Mouse (Mus musculus) hindbrain, embryonic 14.5 days (tissue): Measurements from ENCODE around the gene Irf2bp2. TPM values are rescaled to one million over a fixed set of nuclear protein-coding genes. Genes with fewer than 3 reads are reported as not detected.

Experiments used
- ATAC-seq: fragments of 200-750 bp; cut with Nextera tagmentation; 2 replicates; pipeline ENCODE4 v1.8.0; 2017; ENCODE audit warnings: moderate number of reproducible peaks, mild to moderate bottlenecking, moderate TSS enrichment, moderate library complexity; ENCODE audit not compliant: low FRiP score
- DNase-seq: peaks from one replicate; pipeline ENCODE4 v3.0.0-alpha.2; 2015; ENCODE audit warnings: low spot score
- H3K27ac ChIP-seq: fragments of 300-500 bp; sonication (generic); 2 replicates; pipeline ENCODE4 v1.5.1; 2014; ENCODE audit warnings: mild to moderate bottlenecking, moderate library complexity
- H3K27me3 ChIP-seq: fragments of 300-500 bp; sonication (generic); 2 replicates; pipeline ENCODE4 v1.6.1; 2014; ENCODE audit warnings: mild to moderate bottlenecking, low read length, mixed read lengths; ENCODE audit not compliant: control insufficient read depth, insufficient read depth
- H3K36me3 ChIP-seq: fragments of 300-500 bp; sonication (generic); replicated peaks from 2 replicates; pipeline ENCODE4 v1.6.1; 2014; ENCODE audit not compliant: control insufficient read depth, insufficient read depth
- H3K4me1 ChIP-seq: fragments of 300-500 bp; sonication (generic); replicated peaks from 2 replicates; pipeline ENCODE4 v1.6.1; 2014; ENCODE audit warnings: antibody characterized with exemption, low read length, mixed read lengths; ENCODE audit not compliant: control insufficient read depth, insufficient read depth
- H3K4me2 ChIP-seq: fragments of 300-500 bp; sonication (generic); replicated peaks from 2 replicates; pipeline ENCODE4 v1.6.1; 2014; ENCODE audit warnings: mild to moderate bottlenecking, moderate library complexity
- H3K4me3 ChIP-seq: fragments of 300-500 bp; sonication (generic); replicated peaks from 2 replicates; pipeline ENCODE4 v1.5.1; 2014; ENCODE audit warnings: mild to moderate bottlenecking, low read length
- H3K9ac ChIP-seq: fragments of 300-500 bp; sonication (generic); 2 replicates; pipeline ENCODE4 v1.6.1; 2014
- H3K9me3 ChIP-seq: fragments of 300-500 bp; sonication (generic); 2 replicates; pipeline ENCODE4 v1.6.1; 2016; ENCODE audit warnings: low read length; ENCODE audit not compliant: control insufficient read depth
- WGBS: fragments of 180-500 bp; shearing (Covaris S2); extraction: QIAGEN DNeasy Blood & Tissue Kit; methylation state at CpG from one replicate; pipeline ENCODE4 v1.1.7; 2014; 5-methylcytosine and 5-hydroxymethylcytosine counted together
- polyA plus RNA-seq: library from polyadenylated mRNA; unstranded; fragments of >200 nt; fragmentation: Nextera tagmentation; extraction: Ambion mirVana; gene quantifications from 2 replicates; pipeline ENCODE4 v1.2.1, GENCODE M21; 2014

Irf2bp2 gene
- polyA plus RNA-seq, 1 experiment from 2014 or later, result 7.4 TPM

- no peak overlapping the region for H3K27ac ChIP-seq
- no peaks in the 10 kb centered on the region for H3K4me1 ChIP-seq
- no peaks in the 10 kb centered on the region for H3K36me3 ChIP-seq
- H3K9me3 ChIP-seq, result no peaks in the 10 kb centered on the region
- H3K4me2 ChIP-seq, result no peak overlapping the region
- H3K27me3 ChIP-seq, result no peaks in the 10 kb centered on the region
- no peak overlapping the region for H3K9ac ChIP-seq
- ATAC-seq (no peak), DNase-seq (no peak)
- WGBS, result 86% methylated on average over 3 of the region's 3 CpGs
- H3K4me3 ChIP-seq, result no peak overlapping the region
Measured at GRCm38 (mm10) chr8:126620721-126621120, 26.9 kb upstream of the Irf2bp2 start.

GRCm38 (mm10) chr8:126619487-126619886 is 25.7 kb upstream of the Irf2bp2 start:
- Histone ChIP-seq H3K27ac (no peak overlapping the region), H3K27me3 (no peaks in the 10 kb centered on the region), H3K4me3 (no peak overlapping the region), H3K4me2 (no peak overlapping the region), H3K9ac (no peak overlapping the region), H3K9me3 (no peaks in the 10 kb centered on the region), H3K36me3 (no peaks in the 10 kb centered on the region), H3K4me1 (no peaks in the 10 kb centered on the region)
- ATAC-seq (no peak), DNase-seq (no peak)
- WGBS, result 94% methylated on average over 6 of the region's 6 CpGs

- H3K27ac ChIP-seq, result no peak overlapping the region
- no peaks in the 10 kb centered on the region for H3K27me3 ChIP-seq
- WGBS, result 88% methylated on average over 5 of the region's 5 CpGs
- H3K9me3 ChIP-seq, result no peaks in the 10 kb centered on the region
- DNase-seq (no peak), ATAC-seq (no peak)
- no peaks in the 10 kb centered on the region for H3K36me3 ChIP-seq
- H3K4me2 ChIP-seq, result no peak overlapping the region
- no peak overlapping the region for H3K4me3 ChIP-seq
- no peaks in the 10 kb centered on the region for H3K4me1 ChIP-seq
- no peak overlapping the region for H3K9ac ChIP-seq
Measured at GRCm38 (mm10) chr8:126617665-126618064, 23.9 kb upstream of the Irf2bp2 start.

- 91% methylated on average over 5 of the region's 5 CpGs for WGBS
- H3K27ac ChIP-seq, result no peak overlapping the region
- H3K9me3 ChIP-seq, result no peaks in the 10 kb centered on the region
- H3K27me3 ChIP-seq, result no peaks in the 10 kb centered on the region
- no peak overlapping the region for H3K9ac ChIP-seq
- no peaks in the 10 kb centered on the region for H3K4me1 ChIP-seq
- no peak overlapping the region for H3K4me3 ChIP-seq
- no peak overlapping the region for H3K4me2 ChIP-seq
- DNase-seq, result no peak
- no peaks in the 10 kb centered on the region for H3K36me3 ChIP-seq
- ATAC-seq, result no peak
Measured at GRCm38 (mm10) chr8:126616736-126617135, 22.9 kb upstream of the Irf2bp2 start.

- no peak overlapping the region for H3K4me3 ChIP-seq
- ATAC-seq, result no peak
- H3K9me3 ChIP-seq, result no peaks in the 10 kb centered on the region
- no peak overlapping the region for H3K4me2 ChIP-seq
- no peak overlapping the region for H3K27ac ChIP-seq
- H3K36me3 ChIP-seq, result no peaks in the 10 kb centered on the region
- WGBS, result 65% methylated on average over 9 of the region's 9 CpGs
- H3K9ac ChIP-seq, result no peak overlapping the region
- no peaks in the 10 kb centered on the region for H3K27me3 ChIP-seq
- no peak for DNase-seq
- no peaks in the 10 kb centered on the region for H3K4me1 ChIP-seq
Measured at GRCm38 (mm10) chr8:126615765-126616164, 22.0 kb upstream of the Irf2bp2 start.

GRCm38 (mm10) chr8:126614740-126615132 is 20.9 kb upstream of the Irf2bp2 start:
- H3K4me2 ChIP-seq, result no peak overlapping the region
- no peak overlapping the region for H3K9ac ChIP-seq
- no peak for DNase-seq
- H3K27ac ChIP-seq, result no peak overlapping the region
- H3K4me1 ChIP-seq, result no peaks in the 10 kb centered on the region
- no peaks in the 10 kb centered on the region for H3K9me3 ChIP-seq
- WGBS, result 81% methylated on average over 5 of the region's 5 CpGs
- no peak overlapping the region for H3K4me3 ChIP-seq
- no peaks in the 10 kb centered on the region for H3K36me3 ChIP-seq
- no peaks in the 10 kb centered on the region for H3K27me3 ChIP-seq
- ATAC-seq, result no peak

- Histone ChIP-seq H3K36me3 (no peaks in the 10 kb centered on the region), H3K9me3 (no peaks in the 10 kb centered on the region), H3K27ac (no peak overlapping the region), H3K9ac (no peak overlapping the region), H3K27me3 (no peaks in the 10 kb centered on the region), H3K4me3 (no peak overlapping the region), H3K4me1 (no peaks in the 10 kb centered on the region), H3K4me2 (no peak overlapping the region)
- DNase-seq, result no peak
- 90% methylated on average over 8 of the region's 8 CpGs for WGBS
- no peak for ATAC-seq
Measured at GRCm38 (mm10) chr8:126614062-126614739, 20.4 kb upstream of the Irf2bp2 start.

- no peak overlapping the region for H3K9ac ChIP-seq
- peaks cover 6% of the 10 kb centered on the region; the same call in 1 of the 2 replicates for H3K4me1 ChIP-seq
- DNase-seq (no peak), ATAC-seq (no peak)
- 62% methylated on average over 5 of the region's 5 CpGs for WGBS
- no peaks in the 10 kb centered on the region for H3K27me3 ChIP-seq
- no peak overlapping the region for H3K27ac ChIP-seq
- no peak overlapping the region for H3K4me2 ChIP-seq
- H3K9me3 ChIP-seq, result no peaks in the 10 kb centered on the region
- H3K36me3 ChIP-seq, result no peaks in the 10 kb centered on the region
- no peak overlapping the region for H3K4me3 ChIP-seq
Measured at GRCm38 (mm10) chr8:126613143-126613542, 19.4 kb upstream of the Irf2bp2 start.

- Histone ChIP-seq H3K4me2 (no peak overlapping the region), H3K4me3 (no peak overlapping the region), H3K4me1 (peaks cover 9% of the 10 kb centered on the region; the same call in 1 of the 2 replicates), H3K36me3 (no peaks in the 10 kb centered on the region), H3K27ac (no peak overlapping the region), H3K9ac (no peak overlapping the region), H3K27me3 (no peaks in the 10 kb centered on the region), H3K9me3 (no peaks in the 10 kb centered on the region)
- WGBS, result 87% methylated on average over 3 of the region's 3 CpGs
- DNase-seq (no peak), ATAC-seq (no peak)
Measured at GRCm38 (mm10) chr8:126612739-126613138, 19.0 kb upstream of the Irf2bp2 start.

GRCm38 (mm10) chr8:126610713-126611112 is 16.9 kb upstream of the Irf2bp2 start:
- WGBS, result 12% methylated on average over 3 of the region's 3 CpGs
- DNase-seq, result no peak
- no peaks in the 10 kb centered on the region for H3K36me3 ChIP-seq

More at GRCm38 (mm10) chr8:126610713-126611112, 16.9 kb upstream of the Irf2bp2 start:
- Histone ChIP-seq H3K9me3 (no peaks in the 10 kb centered on the region), H3K4me2 (no peak overlapping the region), H3K9ac (no peak overlapping the region), H3K27me3 (no peaks in the 10 kb centered on the region), H3K4me3 (no peak overlapping the region), H3K4me1 (peaks cover 16% of the 10 kb centered on the region; the same call in 1 of the 2 replicates), H3K27ac (no peak overlapping the region)
- ATAC-seq, result no peak
